Mouse (Mus musculus) skeletal muscle tissue, adult 2 months (tissue): ENCODE data around the gene Pigh.

Experiments
- DNase-seq: peaks from one replicate; pipeline ENCODE4 v3.0.0-alpha.2; 2012; ENCODE audit warnings: low read depth, low spot score

The Pigh gene

GRCm38 (mm10) chr12:79089182-79089812 lies at the start of gene Pigh:
Pigh (minus strand) TSS chr12:79089651.
- DNase-seq, result peak; percentile 55

DNA sequence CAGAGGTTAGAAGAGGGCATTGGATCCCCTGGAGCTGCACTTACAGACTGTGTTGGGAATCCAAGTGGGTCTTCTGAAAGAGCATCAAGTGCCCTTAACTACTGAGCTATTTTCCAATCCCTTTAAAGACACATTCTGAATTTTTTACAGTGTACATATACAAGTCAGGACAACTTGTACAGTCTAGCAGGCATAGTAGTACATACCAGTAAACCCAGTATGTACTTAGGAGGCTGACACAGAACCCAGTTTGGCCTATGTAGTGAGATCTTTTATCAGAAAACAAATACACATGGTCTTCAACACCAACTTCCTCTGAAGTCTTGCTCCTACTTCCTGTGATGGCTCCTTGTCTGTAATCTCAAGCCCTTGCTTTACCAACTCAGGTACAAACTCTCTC lies 49.5 kb upstream of the Pigh start:
- DNase-seq, result no peak

DNA sequence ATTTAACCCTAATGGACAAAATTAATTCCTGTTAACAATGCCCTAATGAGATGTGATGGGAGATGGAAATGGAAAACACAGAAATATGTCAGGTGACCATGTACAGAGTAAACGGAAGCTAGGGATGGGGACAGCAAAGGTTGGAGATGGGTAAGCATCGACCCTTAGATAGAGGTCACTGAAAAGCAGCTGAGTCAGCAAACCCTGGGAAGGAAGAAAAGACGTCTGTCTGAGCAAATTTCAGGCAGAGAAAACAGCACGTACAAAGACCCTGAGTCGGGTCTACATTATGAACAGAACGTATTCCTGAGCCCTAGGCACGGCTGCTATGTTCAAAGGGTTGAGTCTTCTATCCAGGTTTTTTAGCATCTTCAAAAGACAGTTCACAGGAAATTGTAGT lies 47.5 kb upstream of the Pigh start:
- no peak for DNase-seq

- DNase-seq, result no peak
Measured at GRCm38 (mm10) chr12:79135105-79135504, 45.7 kb upstream of the Pigh start.

GRCm38 (mm10) chr12:79134676-79135075 lies 45.2 kb upstream of the Pigh start:
- DNase-seq, result no peak

- DNase-seq, result no peak
Measured at GRCm38 (mm10) chr12:79131706-79132460, 42.4 kb upstream of the Pigh start.

GRCm38 (mm10) chr12:79131178-79131675 lies 41.8 kb upstream of the Pigh start:
- DNase-seq, result no peak

DNA sequence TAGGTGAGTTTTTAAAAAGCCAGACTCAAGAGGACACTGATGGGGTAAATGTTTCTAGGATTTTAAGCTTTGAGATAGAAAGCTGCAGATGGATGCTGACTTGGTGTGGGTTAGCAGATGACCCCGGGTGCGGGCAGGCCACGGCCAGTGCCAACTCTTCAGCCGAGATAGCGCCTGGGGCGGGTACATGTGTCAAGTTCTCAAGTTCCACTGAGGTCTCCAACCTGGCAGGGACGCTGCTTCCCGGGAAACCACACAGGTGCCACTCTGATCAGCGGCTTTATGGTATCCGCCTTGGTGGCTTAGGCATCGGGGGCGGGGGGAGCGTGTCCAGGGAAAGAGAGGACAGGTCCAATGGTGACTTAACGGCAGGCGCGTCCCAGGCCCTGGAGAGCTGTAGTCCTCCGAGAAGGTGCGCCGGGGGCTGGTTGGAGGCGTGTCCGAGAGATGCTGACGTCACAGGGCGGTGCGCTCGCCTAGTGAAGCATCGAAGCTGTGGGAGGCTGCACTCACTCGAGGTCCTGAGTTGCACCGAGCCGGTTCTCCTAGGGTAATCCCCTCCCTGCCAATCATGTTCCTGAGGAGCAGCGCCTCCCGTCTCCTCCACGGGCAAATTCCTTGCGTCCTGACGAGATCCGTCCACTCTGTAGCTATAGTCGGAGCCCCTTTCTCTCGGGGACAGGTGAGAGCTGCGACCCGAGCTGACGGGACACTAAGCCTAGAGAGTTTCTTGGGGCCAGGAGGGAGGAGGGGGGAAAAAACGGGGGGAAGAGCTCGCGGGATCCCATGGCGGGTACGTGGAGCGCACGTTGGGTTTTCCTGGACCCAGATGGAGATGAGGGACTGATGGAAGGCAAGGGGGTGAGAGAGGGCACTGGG lies 41.1 kb upstream of the Pigh start, which contains the start of gene Arg2:
Arg2 (plus strand) TSS at position 479 of the 879 bp plus-strand sequence.
- DNase-seq, result no peak

DNA sequence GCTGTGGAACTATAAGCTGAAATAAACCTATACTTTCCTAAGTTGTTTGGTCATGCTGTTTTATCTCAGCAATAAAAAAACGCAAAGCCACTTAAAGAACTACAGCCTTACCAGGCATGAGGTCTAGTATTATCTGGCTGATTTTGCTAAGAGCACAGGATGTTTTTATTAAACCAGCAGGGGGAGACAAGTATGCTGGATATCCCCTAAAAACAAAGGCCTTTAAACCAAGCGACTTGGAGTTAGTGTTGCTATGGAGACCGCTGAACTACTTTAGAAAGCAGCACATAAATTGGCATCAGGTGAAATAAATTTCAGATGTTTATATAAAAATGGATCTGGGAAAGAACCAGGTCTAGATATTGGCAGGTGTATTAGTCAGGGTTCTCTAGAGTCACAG lies 33.4 kb upstream of the Pigh start:
- no peak for DNase-seq

- DNase-seq, result no peak
Measured at GRCm38 (mm10) chr12:79118991-79119390, 29.5 kb upstream of the Pigh start.

DNA sequence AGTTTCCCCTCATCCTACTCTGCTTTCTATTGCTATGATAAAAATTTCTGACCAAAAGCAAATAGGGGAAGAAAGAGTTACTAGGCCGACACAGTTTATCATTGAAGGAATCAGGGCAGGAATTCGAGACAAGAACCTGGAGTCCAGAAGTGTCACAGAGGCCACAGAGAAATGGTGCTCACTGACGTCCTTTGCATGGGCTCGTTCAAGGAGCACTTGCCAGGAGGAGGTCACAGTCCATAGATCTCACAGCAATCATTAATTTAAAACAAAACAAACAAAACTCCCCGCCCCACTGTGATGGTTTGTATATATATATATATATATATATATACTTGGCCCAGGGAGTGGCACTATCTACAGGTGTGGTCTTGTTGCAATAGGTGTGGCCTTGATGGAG lies 15.9 kb upstream of the Pigh start:
- DNase-seq, result no peak

DNA sequence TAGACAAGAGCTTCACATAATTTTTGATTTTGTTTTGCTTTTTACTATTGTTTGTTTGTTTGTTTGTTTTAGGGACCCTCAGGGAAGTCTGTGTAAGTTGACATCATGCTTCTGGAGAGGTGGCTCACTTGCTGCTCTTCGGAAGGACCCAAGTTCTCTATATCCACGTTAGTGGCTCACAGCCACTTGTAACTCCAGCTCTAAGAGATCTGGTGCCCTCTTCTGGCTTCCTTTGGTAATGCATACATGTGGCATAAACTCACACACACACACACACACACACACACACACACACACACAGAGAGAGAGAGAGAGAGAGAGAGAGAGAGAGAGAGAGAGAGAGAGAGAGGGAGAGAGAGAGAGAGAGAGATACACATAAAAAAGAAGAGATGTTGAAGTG lies 15.1 kb upstream of the Pigh start:
- no peak for DNase-seq

DNA sequence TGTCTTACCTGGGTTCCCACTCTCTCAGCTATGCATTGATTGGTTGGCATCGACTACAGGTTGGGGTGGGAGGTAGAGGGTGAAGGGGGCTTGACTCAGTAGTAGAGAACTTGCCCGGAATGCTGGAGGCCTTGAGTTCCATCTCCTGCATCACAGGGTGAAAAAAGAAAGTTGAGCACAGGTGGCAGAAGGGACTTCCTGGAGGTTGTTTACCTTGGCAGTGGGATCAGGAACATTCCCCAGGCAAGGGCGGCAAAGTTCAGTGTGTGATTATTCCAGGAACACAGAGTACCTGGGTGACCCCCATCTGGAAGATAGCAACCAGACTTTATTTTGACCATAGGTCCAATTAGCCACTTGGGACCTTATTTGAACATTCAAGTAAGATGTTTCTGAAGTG lies 14.3 kb upstream of the Pigh start:
- DNase-seq, result no peak

- no peak for DNase-seq
Measured at GRCm38 (mm10) chr12:79097106-79097752, 7.8 kb upstream of the Pigh start.

- peak; percentile 62 for DNase-seq
Measured at GRCm38 (mm10) chr12:79092569-79092968, 3.1 kb upstream of the Pigh start.

DNA sequence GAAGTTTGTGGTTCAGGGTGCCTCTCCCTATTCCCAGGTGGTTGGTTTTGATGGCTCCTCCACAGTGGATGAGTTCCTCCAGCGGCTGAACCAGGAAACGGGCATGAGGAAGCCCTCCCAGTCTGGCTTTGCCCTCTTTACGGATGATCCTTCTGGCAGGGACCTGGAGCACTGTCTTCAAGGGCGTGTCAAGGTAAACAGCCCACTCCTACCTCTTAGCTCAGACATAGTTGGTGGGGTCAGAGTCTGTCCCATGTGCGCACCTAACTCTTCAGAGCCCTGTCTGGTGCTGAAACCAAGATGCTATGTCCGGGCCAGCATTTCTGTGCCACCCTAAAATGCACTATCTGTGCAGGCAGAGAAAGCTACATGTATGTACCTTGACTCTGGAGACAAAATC lies 16.1 kb downstream of the Pigh start:
- DNase-seq, result no peak

DNA sequence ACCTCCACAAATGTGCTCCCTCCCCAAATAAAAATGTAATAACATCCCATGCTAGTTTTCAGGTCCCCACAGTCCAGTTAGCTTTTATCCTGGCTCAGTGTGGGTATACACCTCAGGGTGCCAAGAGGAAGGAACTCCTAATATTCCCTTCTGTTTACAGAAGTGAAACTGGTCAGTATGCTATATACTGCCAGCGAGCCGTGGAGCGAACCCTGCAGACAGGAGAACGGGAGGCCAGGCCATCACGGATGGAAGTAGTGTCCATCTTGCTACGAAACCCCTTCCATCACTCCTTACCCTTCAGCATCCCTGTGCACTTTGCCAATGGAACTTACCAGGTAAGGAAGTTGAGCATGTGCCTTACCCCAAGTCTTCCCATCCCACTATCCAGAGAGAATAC lies 16.9 kb downstream of the Pigh start:
- DNase-seq, result no peak

DNA sequence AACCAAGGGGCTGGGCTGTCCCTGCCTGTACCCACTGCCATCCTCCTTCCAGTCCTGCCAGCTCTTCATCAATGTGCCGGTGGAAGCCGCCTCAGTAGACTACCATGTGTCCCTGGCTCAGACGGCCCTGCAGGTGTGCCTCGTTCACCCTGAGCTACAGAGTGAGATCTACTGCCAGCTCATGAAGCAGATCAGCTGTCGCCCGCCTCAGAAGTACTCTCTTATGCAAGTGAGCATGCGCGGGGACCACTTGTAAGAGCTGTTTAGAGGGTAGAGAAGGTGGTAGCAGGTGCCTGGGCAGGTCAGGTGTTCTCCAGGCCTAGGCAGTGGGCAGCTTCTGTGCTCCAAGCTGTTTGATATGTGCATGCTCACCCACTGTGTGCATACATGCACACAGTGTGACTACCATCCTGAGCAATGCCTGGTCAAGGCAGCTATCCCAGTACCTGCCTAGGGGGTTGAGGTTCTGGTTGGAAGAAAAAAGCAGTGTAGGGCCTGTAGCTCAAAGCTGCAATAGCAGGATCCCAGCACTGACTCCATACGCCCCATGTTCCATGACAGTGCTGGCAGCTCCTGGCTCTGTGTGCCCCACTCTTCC lies 18.6 kb downstream of the Pigh start:
- DNase-seq, result no peak

DNA sequence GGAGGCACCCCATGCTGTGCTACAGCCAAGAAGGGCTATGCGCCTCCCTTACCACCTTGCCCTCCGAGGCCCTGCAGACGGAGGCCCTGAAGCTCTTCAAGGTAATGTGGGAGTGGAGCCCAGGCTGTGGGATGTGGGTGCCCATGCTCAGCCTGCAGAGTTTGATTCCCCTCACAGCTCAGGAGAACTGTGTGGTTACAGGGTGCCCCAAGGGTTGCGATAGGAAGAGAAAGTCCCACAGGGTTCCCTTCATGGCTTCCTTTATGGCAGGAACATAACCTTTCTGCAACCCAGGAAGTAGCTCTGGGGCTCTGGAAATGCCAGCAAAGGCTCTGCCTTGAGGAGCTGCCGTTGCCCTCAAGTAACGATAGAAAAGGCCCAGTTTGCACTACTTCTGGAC lies 19.5 kb downstream of the Pigh start:
- DNase-seq, result no peak

GRCm38 (mm10) chr12:79069187-79069608 lies 20.3 kb downstream of the Pigh start:
- no peak for DNase-seq

GRCm38 (mm10) chr12:79068306-79068705 lies 21.1 kb downstream of the Pigh start:
- no peak for DNase-seq
